Mouse (Mus musculus): ENCODE results near the gene Lyzl4. TPM values are rescaled to one million over a fixed set of nuclear protein-coding genes. Genes with fewer than 3 reads are reported as not detected.

Lyzl4 gene
- total and polyA plus RNA-seq, 2 experiments from 2014 or later: not detected

DNA sequence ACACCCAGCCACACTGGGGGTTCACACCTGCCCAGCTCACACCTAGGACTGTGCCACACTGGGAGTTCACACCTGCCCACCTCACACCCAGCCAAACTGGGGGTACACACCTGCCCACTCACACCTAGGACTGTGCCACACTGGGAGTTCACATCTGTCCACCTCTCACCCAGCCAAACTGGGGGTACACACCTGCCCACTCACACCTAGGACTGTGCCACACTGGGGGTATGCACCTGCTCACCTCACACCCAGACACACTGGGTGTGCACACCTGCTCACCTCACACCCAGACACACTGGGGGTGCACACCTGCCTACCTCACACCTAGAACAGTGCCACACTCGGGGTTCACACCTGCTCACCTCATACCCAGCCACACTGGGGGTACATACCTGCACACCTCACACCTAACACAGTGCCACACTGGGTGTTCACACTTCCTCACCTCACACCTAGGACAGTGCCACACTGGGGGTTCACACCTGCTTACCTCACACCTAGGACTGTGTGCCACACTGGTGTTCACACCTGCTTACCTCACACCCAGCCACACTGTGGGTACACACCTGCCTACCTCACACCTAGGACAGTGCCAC lies 35.3 kb downstream of the Lyzl4 start:
- Histone ChIP-seq H3K27ac (ENCODE audit: low read depth, low read length) (no peak overlapping the region), H3K4me2 (ENCODE audit: low read depth, low read length, poor library complexity, severe bottlenecking) (no peak overlapping the region), H3K36me3 (ENCODE audit: insufficient read depth, low read length) (no peaks in the 10 kb centered on the region), H3K4me3 (ENCODE audit: low read depth, low read length) (no peak overlapping the region), H3K9me3 (ENCODE audit: low read length) (no peaks in the 10 kb centered on the region), H3K4me1 (ENCODE audit: insufficient read depth, low read length) (no peaks in the 10 kb centered on the region), H3K9ac (replicated peaks; ENCODE audit: low read length, poor library complexity, severe bottlenecking) (no peak overlapping the region), H3K27me3 (ENCODE audit: insufficient read depth, low read length) (no peaks in the 10 kb centered on the region)
- 47% methylated on average over 1 of the region's 1 CpGs for WGBS
- ATAC-seq (ENCODE audit: low FRiP score): 0 out of 2 replicates have a peak, but pooled peaks have one; percentile 27
- DNase-seq (ENCODE audit: low spot score): no peak
- no peak for TF ChIP-seq CTCF (IDR thresholded peaks at IDR 0.05)

DNA sequence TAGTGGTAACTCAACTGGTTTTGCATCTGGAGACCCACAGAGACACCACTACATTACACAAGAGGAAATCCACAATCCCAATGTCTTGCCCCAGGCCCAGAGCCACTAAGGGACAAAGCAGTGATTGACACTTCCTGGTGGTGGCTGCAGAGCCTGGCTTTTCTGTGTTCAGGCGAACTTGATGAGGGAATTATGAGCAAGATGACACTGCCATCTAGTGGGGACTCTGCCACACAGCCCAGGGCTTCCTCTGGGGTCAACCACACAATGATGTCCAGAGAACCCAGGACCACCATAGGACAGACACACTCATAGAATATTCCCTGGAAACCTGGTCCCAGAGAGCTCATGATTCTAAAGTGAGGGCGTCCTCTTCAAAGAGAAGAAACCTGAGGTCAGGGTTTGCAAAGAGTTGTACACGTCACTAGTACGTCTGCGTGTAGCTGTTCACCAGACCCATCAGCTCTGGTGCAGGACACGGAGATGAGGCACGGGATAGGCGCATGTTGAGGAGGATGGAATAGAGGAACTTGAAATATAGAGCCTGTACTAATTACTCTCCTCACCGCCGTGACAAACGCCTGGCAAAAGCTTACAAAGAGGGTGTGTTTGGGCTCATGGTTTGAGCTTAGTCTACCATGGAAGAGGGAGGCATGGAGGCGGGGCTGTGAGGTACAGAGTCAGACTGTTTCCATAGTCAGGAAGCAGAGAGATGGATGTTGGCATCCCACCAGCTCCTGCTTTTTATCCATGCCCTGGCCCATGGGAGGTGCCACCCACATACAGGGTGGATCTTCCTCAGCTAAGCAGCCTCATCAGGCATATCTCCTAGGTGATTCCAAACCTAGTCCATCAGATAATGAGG lies 36.2 kb downstream of the Lyzl4 start:
- no peak overlapping the region for H3K4me3 ChIP-seq (ENCODE audit: low read depth, low read length)
- no peaks in the 10 kb centered on the region for H3K9me3 ChIP-seq (ENCODE audit: low read length)
- no peaks in the 10 kb centered on the region for H3K36me3 ChIP-seq (ENCODE audit: insufficient read depth, low read length)
- peak; percentile 78 for ATAC-seq (ENCODE audit: low FRiP score)
- no peak overlapping the region for H3K27ac ChIP-seq (ENCODE audit: low read depth, low read length)
- DNase-seq (ENCODE audit: low spot score): peak; percentile 92
- H3K27me3 ChIP-seq (ENCODE audit: insufficient read depth, low read length): no peaks in the 10 kb centered on the region
- 51% methylated on average over 12 of the region's 12 CpGs for WGBS
- TF ChIP-seq CTCF (IDR thresholded peaks at IDR 0.05): peak; percentile 97
- no peaks in the 10 kb centered on the region; the same call in 1 of the 2 replicates for H3K4me1 ChIP-seq (ENCODE audit: insufficient read depth, low read length)
- H3K9ac ChIP-seq (replicated peaks; ENCODE audit: low read length, poor library complexity, severe bottlenecking): no peak overlapping the region
- no peak overlapping the region for H3K4me2 ChIP-seq (ENCODE audit: low read depth, low read length, poor library complexity, severe bottlenecking)

DNA sequence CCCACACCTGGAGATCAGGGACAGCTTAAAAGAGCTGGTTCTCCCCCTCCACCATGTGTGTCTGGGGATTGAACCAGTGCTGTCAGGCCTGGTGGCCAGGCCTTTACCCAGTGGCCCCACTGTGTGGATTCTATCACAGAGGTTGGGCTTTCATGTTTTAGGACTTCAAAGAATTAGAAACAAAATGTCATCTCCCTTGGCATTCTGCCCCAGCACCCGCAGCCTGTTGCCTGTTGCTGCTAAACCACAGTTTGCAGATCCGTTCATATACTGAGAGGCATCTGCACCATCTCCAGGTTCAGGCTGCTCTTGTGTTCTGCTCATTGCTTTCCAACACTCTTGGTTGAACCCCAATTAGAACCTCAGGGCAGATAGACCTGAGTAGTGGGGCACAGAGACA lies 39.5 kb downstream of the Lyzl4 start:
- H3K4me2 ChIP-seq (ENCODE audit: low read depth, low read length, poor library complexity, severe bottlenecking): no peak overlapping the region
- no peaks in the 10 kb centered on the region for H3K27me3 ChIP-seq (ENCODE audit: insufficient read depth, low read length)
- TF ChIP-seq CTCF (IDR thresholded peaks at IDR 0.05): no peak
- DNase-seq (ENCODE audit: low spot score) (no peak), ATAC-seq (ENCODE audit: low FRiP score) (no peak)
- no peaks in the 10 kb centered on the region; the same call in 1 of the 2 replicates for H3K4me1 ChIP-seq (ENCODE audit: insufficient read depth, low read length)
- 90% methylated on average over 2 of the region's 2 CpGs for WGBS
- no peak overlapping the region for H3K27ac ChIP-seq (ENCODE audit: low read depth, low read length)
- H3K36me3 ChIP-seq (ENCODE audit: insufficient read depth, low read length): no peaks in the 10 kb centered on the region
- H3K9me3 ChIP-seq (ENCODE audit: low read length): no peaks in the 10 kb centered on the region
- H3K4me3 ChIP-seq (ENCODE audit: low read depth, low read length): no peak overlapping the region
- no peak overlapping the region for H3K9ac ChIP-seq (replicated peaks; ENCODE audit: low read length, poor library complexity, severe bottlenecking)

DNA sequence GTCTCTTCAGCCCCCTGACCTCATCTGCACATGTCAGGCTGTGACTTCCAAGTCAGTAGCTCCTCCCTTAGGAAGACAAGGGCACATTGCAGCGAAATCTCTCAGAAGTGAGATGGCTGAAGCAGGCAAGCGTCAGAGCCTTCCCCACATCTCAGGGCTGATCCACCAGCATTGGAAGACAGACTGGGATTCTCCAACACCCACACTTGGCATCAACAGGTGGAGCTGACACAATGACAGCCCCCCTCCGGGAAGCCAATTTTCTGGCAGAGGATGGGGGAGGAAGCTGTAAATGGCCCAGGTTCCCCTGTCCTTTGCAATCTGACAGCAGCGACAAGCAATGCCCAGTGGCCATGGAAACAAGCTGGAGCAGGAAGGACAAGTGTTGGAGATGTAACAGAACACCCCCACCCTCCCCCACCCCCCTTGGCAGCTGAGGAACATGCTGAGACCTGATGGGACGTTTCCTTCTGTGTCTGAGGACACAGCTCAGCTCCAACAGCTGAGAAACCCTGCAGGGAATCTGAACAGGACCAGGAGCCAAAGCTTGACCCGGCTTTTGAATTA lies 41.0 kb downstream of the Lyzl4 start:
- no peak for TF ChIP-seq CTCF (IDR thresholded peaks at IDR 0.05)
- H3K27ac ChIP-seq (ENCODE audit: low read depth, low read length): no peak overlapping the region
- DNase-seq (ENCODE audit: low spot score) (peak; percentile 46), ATAC-seq (ENCODE audit: low FRiP score) (no peak)
- H3K4me3 ChIP-seq (ENCODE audit: low read depth, low read length): no peak overlapping the region
- H3K27me3 ChIP-seq (ENCODE audit: insufficient read depth, low read length): no peaks in the 10 kb centered on the region
- H3K4me2 ChIP-seq (ENCODE audit: low read depth, low read length, poor library complexity, severe bottlenecking): no peak overlapping the region
- H3K36me3 ChIP-seq (ENCODE audit: insufficient read depth, low read length): no peaks in the 10 kb centered on the region
- 37% methylated on average over 6 of the region's 6 CpGs for WGBS
- H3K9ac ChIP-seq (replicated peaks; ENCODE audit: low read length, poor library complexity, severe bottlenecking): no peak overlapping the region
- H3K9me3 ChIP-seq (ENCODE audit: low read length): no peaks in the 10 kb centered on the region
- H3K4me1 ChIP-seq (ENCODE audit: insufficient read depth, low read length): no peaks in the 10 kb centered on the region; the same call in 1 of the 2 replicates

DNA sequence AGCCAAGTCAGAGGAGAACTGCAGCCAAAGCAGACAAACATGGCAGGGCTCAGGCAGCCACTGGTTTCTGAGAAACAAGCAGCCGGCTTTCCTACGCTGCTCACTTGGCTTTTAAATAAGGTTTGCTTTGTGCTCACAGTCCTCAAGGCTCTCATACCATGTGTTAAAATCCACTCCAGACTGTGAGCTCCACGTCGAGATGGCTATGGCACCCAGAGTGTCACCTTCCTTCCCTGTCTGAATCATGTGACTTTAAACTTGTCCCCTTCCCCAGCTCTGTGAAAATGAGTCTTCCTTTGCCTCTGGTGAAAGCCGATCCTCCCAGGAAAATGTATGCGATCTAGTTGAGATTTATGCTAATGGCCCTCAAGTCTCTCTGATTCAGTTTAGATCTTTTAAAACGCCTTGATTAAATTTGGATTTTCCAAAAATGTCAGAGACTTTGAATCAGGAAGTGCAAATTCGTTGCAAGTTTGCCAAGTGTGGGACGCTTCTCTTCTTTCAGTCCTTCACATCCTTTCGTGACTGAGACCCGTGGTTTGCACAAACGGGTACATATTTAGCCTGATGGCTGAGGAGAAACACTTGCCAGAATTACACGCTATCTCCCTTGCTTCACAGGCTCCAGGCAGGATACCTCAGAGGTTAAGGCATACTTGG lies 41.6 kb downstream of the Lyzl4 start:
- no peak overlapping the region for H3K27ac ChIP-seq (ENCODE audit: low read depth, low read length)
- no peak overlapping the region for H3K9ac ChIP-seq (replicated peaks; ENCODE audit: low read length, poor library complexity, severe bottlenecking)
- H3K9me3 ChIP-seq (ENCODE audit: low read length): no peaks in the 10 kb centered on the region
- no peak for DNase-seq (ENCODE audit: low spot score)
- no peak overlapping the region for H3K4me2 ChIP-seq (ENCODE audit: low read depth, low read length, poor library complexity, severe bottlenecking)
- H3K4me1 ChIP-seq (ENCODE audit: insufficient read depth, low read length): no peaks in the 10 kb centered on the region; the same call in 1 of the 2 replicates
- H3K4me3 ChIP-seq (ENCODE audit: low read depth, low read length): no peak overlapping the region
- no peaks in the 10 kb centered on the region for H3K27me3 ChIP-seq (ENCODE audit: insufficient read depth, low read length)
- TF ChIP-seq CTCF (IDR thresholded peaks at IDR 0.05): no peak
- 43% methylated on average over 13 of the region's 13 CpGs for WGBS
- no peak for ATAC-seq (ENCODE audit: low FRiP score)
- no peaks in the 10 kb centered on the region for H3K36me3 ChIP-seq (ENCODE audit: insufficient read depth, low read length)
